Mouse (Mus musculus) forelimb bud, embryonic 11.5 days (tissue): ENCODE results near the gene Nkiras2.
A peak's percentile ranks its signal among the peaks of the same experiment; 100 is the strongest.
"Not testable (repeated sequence)": the region's sequence is repeated elsewhere in the genome, so short reads cannot be mapped to it uniquely, and the experiment has no call there.

Experiments used
- DNase-seq: peaks from one replicate; pipeline ENCODE4 v3.0.0-alpha.2; 2012; ENCODE audit warnings: low read depth, low spot score

Nkiras2 gene

DNA sequence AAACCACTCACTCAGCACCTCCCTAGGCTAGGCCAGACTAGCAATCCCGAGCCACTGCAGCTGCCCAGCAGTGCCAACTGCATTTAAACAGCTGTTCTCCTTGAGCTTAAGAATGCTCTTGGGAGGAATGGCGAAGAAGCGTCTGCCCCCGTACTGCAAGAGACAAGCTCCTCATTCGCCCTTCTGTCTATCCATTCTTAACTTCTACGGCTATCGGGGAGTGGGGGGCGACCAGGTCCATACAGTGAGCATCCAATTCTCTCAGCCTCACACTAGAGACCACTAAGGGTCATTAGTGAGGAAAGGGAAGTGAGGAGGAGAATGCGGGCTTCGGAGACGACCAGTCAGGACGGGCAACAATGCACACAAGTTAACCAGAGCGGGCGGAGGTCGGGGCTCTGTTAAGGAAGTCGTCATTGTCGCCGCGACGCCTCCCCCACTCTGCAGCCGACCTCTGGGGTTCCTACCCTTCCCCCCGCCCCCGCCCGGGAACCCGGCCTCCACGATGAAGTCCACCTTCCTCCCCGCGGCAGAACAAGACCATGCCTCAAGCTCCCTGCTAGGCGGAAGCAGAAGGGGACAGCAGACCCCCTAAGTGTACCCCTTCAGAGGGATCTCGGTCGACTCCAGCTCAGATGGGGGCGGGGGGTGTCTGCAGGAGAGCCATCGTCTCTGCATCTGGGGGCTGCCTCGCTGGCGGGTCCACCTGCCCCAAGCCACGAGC is at the start of gene Nkiras2:
Gene Nkiras2, plus strand, starts transcription at position 484 of the 724 bp plus-strand sequence.
- peak; percentile 72 for DNase-seq

DNA sequence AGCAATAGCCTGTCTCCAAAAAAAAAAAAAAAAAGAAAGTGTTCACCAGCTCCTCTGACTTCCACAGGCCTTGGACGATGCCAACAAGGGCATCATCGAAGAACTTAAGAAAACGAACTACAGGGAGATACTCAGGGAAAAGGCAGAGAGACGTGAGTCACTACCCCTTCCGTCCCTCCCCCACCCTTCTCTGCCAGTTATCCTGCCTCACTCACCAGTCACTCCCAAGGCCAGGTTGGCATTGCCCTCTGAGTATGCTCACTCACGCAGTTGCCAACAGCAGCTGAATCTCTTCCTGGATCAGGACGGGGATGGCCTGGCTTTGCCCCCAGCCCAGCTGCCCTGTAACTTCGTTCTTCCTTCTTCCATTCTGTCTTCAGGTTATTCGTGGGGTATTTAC is 49.3 kb upstream of the Nkiras2 start:
- DNase-seq, result no peak

GRCm38 (mm10) chr11:100570430-100571201 is 48.4 kb upstream of the Nkiras2 start:
- peak; percentile 83 for DNase-seq

- no peak for DNase-seq
Observed at GRCm38 (mm10) chr11:100571202-100571567, 47.9 kb upstream of the Nkiras2 start.

DNA sequence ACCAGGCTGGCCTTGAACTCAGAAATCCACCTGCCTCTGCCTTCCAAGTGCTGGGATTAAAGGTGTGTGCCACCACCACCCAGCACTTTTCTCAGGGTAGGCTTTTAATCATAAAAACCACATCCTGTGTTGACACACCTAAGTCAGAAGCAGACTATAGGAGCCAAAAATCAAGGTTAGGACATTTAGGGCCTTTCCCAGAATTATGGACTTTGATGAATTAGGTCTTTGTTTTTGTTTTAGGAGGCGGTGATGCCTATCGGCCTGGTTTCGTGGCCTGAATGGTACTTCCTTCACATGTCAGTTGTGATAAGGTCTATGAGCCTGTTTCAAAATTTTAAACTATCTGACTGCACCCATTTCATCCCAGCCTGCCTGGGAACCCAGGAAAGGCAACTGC is 44.9 kb upstream of the Nkiras2 start:
- DNase-seq, result no peak

DNA sequence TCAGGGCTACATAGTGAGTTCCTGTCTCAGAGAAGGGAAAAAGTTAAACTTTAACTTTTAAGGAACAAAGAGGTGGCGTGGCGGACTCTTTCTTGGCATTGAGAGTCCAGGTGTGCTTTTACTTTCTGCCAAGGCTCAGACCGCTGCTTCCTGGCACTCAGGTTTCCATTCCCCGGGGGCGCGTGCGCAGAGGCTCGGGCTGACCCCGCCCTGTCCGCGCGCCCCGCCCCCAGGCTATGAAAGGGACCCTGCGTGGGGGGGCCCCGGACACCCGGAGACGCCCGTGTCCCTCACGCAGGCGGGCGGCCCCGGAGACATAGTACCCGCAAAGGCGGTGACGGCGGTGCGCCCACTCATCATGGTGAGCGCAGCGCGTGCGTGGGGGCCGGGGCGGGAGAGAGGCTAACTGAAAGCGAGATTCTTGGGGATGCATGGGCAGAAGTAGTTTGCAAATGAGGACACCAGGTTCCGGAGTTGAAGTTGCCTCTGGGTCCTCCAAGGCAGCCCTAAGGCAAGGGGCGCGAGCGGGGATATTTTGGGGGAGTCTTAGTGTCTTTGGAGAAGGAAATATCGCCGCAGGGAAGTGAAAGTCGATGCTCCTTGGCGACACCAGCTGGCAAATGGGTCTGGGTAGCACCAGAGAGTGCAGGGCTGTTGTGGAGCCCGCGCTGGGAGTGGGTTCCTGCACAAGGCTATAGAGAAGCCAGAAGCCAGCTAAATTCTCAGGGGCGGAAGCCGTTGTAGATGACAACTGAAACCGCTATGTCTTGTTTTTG is 44.1 kb upstream of the Nkiras2 start, which contains the start of gene Cnp:
Gene Cnp, plus strand, starts transcription at position 197 of the 776 bp plus-strand sequence.
- DNase-seq, result peak; percentile 47

- DNase-seq, result no peak
Observed at GRCm38 (mm10) chr11:100575484-100575855, 43.6 kb upstream of the Nkiras2 start.

DNA sequence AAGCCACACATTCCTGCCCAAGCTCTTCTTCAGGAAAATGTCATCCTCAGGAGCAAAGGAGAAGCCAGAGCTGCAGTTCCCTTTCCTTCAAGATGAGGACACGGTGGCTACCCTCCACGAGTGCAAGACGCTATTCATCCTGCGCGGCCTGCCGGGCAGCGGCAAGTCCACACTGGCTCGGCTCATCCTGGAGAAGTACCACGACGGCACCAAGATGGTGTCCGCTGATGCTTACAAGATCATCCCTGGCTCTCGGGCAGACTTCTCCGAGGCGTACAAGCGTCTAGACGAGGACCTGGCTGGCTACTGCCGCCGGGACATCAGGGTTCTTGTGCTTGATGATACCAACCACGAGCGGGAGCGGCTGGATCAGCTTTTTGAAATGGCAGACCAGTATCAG is 42.8 kb upstream of the Nkiras2 start:
- DNase-seq, result no peak

DNA sequence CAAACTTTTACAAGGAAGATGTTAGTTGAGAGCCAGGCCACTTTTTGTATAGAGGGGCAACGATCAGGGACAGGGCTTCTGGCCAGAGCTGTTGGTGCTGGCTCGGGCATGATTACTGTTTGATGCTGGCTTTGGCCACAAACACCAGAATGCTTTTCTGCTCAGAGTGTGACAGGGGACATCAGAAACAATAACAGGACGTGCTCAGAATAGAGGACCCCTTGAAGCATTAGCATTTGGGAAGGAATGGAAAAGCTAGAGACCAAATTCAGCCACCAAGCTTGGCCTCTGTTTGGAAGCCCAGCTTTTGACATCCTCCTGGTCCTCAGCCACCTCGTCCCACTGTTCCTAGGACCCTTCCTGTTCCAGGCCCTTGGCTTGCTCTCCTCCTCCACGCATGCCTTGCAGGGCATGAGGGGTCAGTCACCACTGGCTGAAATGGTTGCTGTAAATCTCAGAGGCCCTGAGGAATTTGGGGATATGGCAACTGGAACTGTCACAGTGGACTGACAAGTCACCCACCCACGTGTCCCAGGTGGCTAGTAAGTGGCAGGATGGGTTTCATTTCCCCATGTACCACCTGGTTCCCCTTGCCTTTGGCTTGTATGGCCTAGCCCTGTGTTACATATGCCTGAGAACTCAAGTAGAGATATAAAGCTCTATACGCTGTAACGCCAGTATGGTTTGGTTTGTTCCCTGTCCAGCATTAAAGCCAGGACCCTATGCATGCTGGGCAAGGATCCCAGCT is 41.0 kb upstream of the Nkiras2 start:
- DNase-seq, result no peak

- no peak for DNase-seq
Observed at GRCm38 (mm10) chr11:100579116-100579799, 39.8 kb upstream of the Nkiras2 start.

- no peak for DNase-seq
Observed at GRCm38 (mm10) chr11:100580275-100580674, 38.8 kb upstream of the Nkiras2 start.

GRCm38 (mm10) chr11:100581756-100582155 is 37.3 kb upstream of the Nkiras2 start:
- no peak for DNase-seq

GRCm38 (mm10) chr11:100582413-100582812 is 36.6 kb upstream of the Nkiras2 start:
- DNase-seq, result not testable (repeated sequence)

GRCm38 (mm10) chr11:100582836-100583235 is 36.2 kb upstream of the Nkiras2 start:
- DNase-seq, result no peak

DNA sequence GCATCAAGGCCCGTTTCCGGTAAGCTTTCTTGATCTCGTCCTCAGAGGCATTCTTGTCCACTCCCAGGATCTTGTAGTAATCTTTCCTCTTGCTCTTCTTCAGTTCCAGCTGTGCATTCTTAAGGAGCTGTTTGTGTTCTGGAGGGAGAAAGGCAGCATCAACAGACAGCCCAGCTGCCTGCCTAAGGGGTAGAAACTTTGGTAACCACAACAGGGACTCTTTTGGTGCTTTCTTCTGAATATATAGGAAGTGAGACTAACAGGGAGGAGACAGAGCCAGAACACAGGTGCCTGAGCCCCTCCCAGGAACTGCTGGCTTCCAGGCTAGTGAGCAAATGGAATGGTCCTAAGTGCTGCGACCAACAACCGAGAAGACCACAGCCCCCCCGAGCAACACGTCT is 34.5 kb upstream of the Nkiras2 start:
- no peak for DNase-seq

DNA sequence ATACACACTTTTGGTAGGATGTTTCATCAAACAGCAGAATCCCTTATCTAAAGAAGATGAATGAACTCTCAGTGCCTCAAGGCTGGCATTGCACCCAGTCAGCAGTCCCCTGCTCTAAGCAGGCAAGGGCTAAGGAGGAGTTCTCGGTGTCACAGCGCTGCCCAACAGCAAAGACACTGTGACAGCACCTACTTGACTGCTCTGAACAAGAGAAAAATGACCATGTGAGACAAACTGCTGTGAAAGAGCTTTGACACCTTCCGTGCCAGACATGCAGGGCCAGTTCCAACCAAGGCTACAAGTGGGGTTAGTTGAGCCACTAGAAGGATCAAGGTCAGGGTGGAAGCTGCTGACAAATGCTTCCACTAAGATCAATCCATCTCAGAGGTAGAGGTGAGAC is 33.9 kb upstream of the Nkiras2 start:
- DNase-seq, result no peak

GRCm38 (mm10) chr11:100588462-100588861 is 30.6 kb upstream of the Nkiras2 start:
- no peak for DNase-seq

DNA sequence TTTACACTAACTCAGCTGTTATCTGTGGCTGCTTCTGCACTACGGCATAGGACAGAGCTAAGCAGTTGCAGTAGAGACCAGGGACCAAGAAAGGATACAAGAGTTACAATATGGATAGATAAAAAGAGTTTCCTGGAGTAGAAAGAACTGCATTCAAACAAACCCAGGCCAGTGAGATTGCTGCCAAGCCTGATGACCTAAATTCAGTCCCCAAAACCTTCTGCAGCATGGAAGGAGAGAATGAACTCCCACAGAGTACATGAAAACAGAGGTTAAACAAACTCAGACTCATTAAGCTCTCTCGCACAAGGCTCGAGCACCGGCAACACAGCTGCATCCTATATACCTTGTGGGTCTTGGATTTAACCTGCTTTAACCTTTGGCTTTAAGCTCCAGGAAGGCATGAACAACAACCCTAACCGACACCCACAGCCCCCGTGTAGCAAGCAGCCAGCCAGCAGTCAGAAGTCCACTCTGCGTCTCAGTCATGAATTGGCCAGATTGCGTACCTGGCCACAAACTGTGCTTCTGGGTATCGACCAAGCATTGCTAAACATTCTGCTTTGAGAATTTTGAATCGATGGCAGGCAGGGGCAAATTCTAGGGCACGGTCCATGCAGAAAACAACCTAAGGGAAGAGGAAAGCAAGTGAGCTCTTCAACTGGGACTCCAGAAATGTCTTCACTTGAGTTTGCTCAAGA is 26.5 kb upstream of the Nkiras2 start:
- no peak for DNase-seq

DNA sequence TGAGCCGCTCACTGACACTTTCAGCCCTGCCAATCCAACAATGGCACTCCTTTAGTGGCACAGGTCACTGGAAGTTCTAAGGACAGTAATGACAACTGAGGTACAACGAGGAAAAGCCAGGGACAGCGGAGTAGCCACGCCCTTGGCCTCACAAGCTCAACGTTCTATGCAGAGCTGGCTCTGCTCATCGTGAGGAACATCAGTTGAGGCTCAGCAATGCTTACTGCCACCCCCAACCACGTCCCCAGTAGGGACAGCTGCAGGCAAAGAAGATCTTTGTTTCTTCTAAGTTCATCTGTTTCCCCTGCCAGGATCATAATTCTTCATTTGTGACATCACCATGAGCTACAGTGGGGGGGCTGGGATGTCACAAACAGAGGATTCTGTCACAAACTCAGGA is 24.4 kb upstream of the Nkiras2 start:
- DNase-seq, result no peak

DNA sequence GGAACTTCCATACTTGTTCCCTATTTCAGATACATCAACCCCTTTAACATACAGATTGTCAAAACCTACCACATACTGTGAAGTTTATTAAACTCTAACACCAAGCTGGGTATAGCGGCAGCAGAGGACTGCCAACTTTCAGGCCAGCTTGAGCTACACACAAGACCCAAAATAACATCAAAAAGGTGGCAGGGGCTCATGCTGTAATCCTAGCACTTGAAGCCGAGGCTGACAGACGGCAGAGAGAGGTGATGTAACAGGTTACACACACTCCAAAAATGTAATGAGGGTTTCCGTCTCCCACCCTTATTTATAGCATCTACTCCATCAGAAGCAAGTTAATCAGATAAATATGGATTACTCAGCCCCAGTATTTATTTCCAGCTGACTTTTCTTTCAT is 23.5 kb upstream of the Nkiras2 start:
- no peak for DNase-seq
